Mouse (Mus musculus) embryonic facial prominence, embryonic 14.5 days (tissue): ENCODE data around the gene Ift74. TPM values are rescaled to one million over a fixed set of nuclear protein-coding genes. Genes with fewer than 3 reads are reported as not detected.
"Not testable (repeated sequence)": the region's sequence is repeated elsewhere in the genome, so short reads cannot be mapped to it uniquely, and the experiment has no call there.

ENCODE experiments used
- ATAC-seq: fragments of 200-750 bp; cut with Nextera tagmentation; 2 replicates; pipeline ENCODE4 v1.8.0; 2017; ENCODE audit warnings: low read depth, moderate number of reproducible peaks, moderate TSS enrichment
- DNase-seq: peaks from one replicate; pipeline ENCODE4 v3.0.0-alpha.2; 2015; ENCODE audit warnings: low spot score
- H3K27ac ChIP-seq: fragments of 300-500 bp; sonication (generic); replicated peaks from 2 replicates; pipeline ENCODE4 v1.5.1; 2014; ENCODE audit warnings: low read depth, mild to moderate bottlenecking, low read length, moderate library complexity
- H3K27me3 ChIP-seq: fragments of 300-500 bp; sonication (generic); replicated peaks from 2 replicates; pipeline ENCODE4 v1.6.1; 2014; ENCODE audit warnings: low read length; ENCODE audit not compliant: control insufficient read depth, insufficient read depth
- H3K36me3 ChIP-seq: fragments of 300-500 bp; sonication (generic); 2 replicates; pipeline ENCODE4 v1.6.1; 2014; ENCODE audit warnings: low read length, mixed read lengths; ENCODE audit not compliant: control insufficient read depth, insufficient read depth
- H3K4me1 ChIP-seq: fragments of 300-500 bp; sonication (generic); 2 replicates; pipeline ENCODE4 v1.6.1; 2014; ENCODE audit warnings: antibody characterized with exemption, low read length; ENCODE audit not compliant: control insufficient read depth, insufficient read depth
- H3K4me2 ChIP-seq: fragments of 300-500 bp; sonication (generic); 2 replicates; pipeline ENCODE4 v1.6.1; 2014; ENCODE audit warnings: low read depth, mild to moderate bottlenecking, low read length, moderate library complexity, mixed read lengths
- H3K4me3 ChIP-seq: fragments of 300-500 bp; sonication (generic); 2 replicates; pipeline ENCODE4 v1.5.1; 2014; ENCODE audit warnings: low read depth, mild to moderate bottlenecking, low read length
- H3K9ac ChIP-seq: fragments of 300-500 bp; sonication (generic); 2 replicates; pipeline ENCODE4 v1.6.1; 2014; ENCODE audit warnings: low read depth, mild to moderate bottlenecking, low read length, moderate library complexity, mixed read lengths
- H3K9me3 ChIP-seq: fragments of 300-500 bp; sonication (generic); 2 replicates; pipeline ENCODE4 v1.6.1; 2016; ENCODE audit warnings: low read length; ENCODE audit not compliant: control insufficient read depth
- WGBS: fragments of 180-500 bp; shearing (Covaris S2); extraction: QIAGEN DNeasy Blood & Tissue Kit; methylation state at CpG from one replicate; pipeline ENCODE4 v1.1.7; 2014; 5-methylcytosine and 5-hydroxymethylcytosine counted together
- polyA plus RNA-seq: library from polyadenylated mRNA; unstranded; fragments of >200 nt; fragmentation: Nextera tagmentation; extraction: Ambion mirVana; gene quantifications from 2 replicates; pipeline ENCODE4 v1.2.1, GENCODE M21; 2014

Ift74 gene
- polyA plus RNA-seq, 1 experiment from 2014 or later, result 33.5 TPM

GRCm38 (mm10) chr4:94605591-94605990 lies 8.7 kb upstream of the Ift74 start:
- H3K9me3 ChIP-seq, result no peaks in the 10 kb centered on the region
- no peak for DNase-seq
- no peak overlapping the region for H3K4me3 ChIP-seq
- H3K4me2 ChIP-seq, result no peak overlapping the region
- 90% methylated on average over 2 of the region's 2 CpGs for WGBS
- no peak overlapping the region for H3K27ac ChIP-seq
- H3K9ac ChIP-seq, result no peak overlapping the region
- no peaks in the 10 kb centered on the region for H3K36me3 ChIP-seq
- H3K27me3 ChIP-seq, result no peaks in the 10 kb centered on the region
- ATAC-seq, result no peak
- peaks cover 12% of the 10 kb centered on the region; the same call in 1 of the 2 replicates for H3K4me1 ChIP-seq

GRCm38 (mm10) chr4:94610339-94610738 lies 4.0 kb upstream of the Ift74 start:
- Histone ChIP-seq H3K27ac (no peak overlapping the region), H3K9me3 (no peaks in the 10 kb centered on the region), H3K9ac (no peak overlapping the region), H3K27me3 (no peaks in the 10 kb centered on the region), H3K4me1 (peaks cover 7% of the 10 kb centered on the region; the same call in 1 of the 2 replicates), H3K4me3 (no peak overlapping the region), H3K4me2 (no peak overlapping the region), H3K36me3 (no peaks in the 10 kb centered on the region)
- ATAC-seq (no peak), DNase-seq (no peak)
- 72% methylated on average over 3 of the region's 3 CpGs for WGBS

- DNase-seq, result peak; percentile 24
- ATAC-seq, result peak; percentile 81
- no peaks in the 10 kb centered on the region for H3K36me3 ChIP-seq
- peak overlapping the region; percentile 58 for H3K4me2 ChIP-seq
- peak overlapping the region; percentile 70 for H3K9ac ChIP-seq
- H3K4me1 ChIP-seq, result peaks cover 10% of the 10 kb centered on the region; the same call in 1 of the 2 replicates
- 2% methylated on average over 18 of the region's 18 CpGs for WGBS
- H3K9me3 ChIP-seq, result no peaks in the 10 kb centered on the region
- H3K4me3 ChIP-seq, result peak overlapping the region; percentile 55
- no peaks in the 10 kb centered on the region for H3K27me3 ChIP-seq
- H3K27ac ChIP-seq, result peak overlapping the region; percentile 86
These were observed 326 bp downstream of the Ift74 start for GRCm38 (mm10) chr4:94614627-94615006.

- WGBS, result 63% methylated on average over 2 of the region's 2 CpGs
- no peaks in the 10 kb centered on the region for H3K27me3 ChIP-seq
- H3K4me2 ChIP-seq, result no peak overlapping the region
- peaks cover 16% of the 10 kb centered on the region for H3K36me3 ChIP-seq
- peaks cover 5% of the 10 kb centered on the region; the same call in 1 of the 2 replicates for H3K4me1 ChIP-seq
- no peaks in the 10 kb centered on the region for H3K9me3 ChIP-seq
- DNase-seq (no peak), ATAC-seq (no peak)
- no peak overlapping the region for H3K9ac ChIP-seq
- 0 out of 2 replicates have a peak overlapping the region, but pooled peaks have one; percentile 21 for H3K27ac ChIP-seq
- no peak overlapping the region for H3K4me3 ChIP-seq
These were observed 5.8 kb downstream of the Ift74 start for GRCm38 (mm10) chr4:94620077-94620476.

- Histone ChIP-seq H3K27ac (no peak overlapping the region), H3K4me2 (no peak overlapping the region), H3K9ac (no peak overlapping the region), H3K36me3 (peaks cover 10% of the 10 kb centered on the region; the same call in 1 of the 2 replicates), H3K4me1 (no peaks in the 10 kb centered on the region), H3K4me3 (no peak overlapping the region), H3K27me3 (no peaks in the 10 kb centered on the region), H3K9me3 (no peaks in the 10 kb centered on the region)
- ATAC-seq (no peak), DNase-seq (no peak)
- 94% methylated on average over 2 of the region's 2 CpGs for WGBS
These were observed 28.9 kb downstream of the Ift74 start for GRCm38 (mm10) chr4:94643141-94643540.

- no peak within 1 kb of the TSS for H3K9ac ChIP-seq
- no peaks in the 10 kb centered on the region for H3K9me3 ChIP-seq
- whole genome bisulfite sequencing, result 87% methylated on average over 3 of the region's 3 CpGs
- H3K4me3 ChIP-seq, result no peak within 1 kb of the TSS
- peaks cover 13% of the 10 kb centered on the region; the same call in 1 of the 2 replicates for H3K36me3 ChIP-seq
- ATAC-seq (no peak), DNase-seq (no peak)
- no peak within 1 kb of the TSS for H3K27ac ChIP-seq
- no peaks in the 10 kb centered on the region for H3K4me1 ChIP-seq
- no peak within 1 kb of the TSS for H3K4me2 ChIP-seq
- H3K27me3 ChIP-seq, result no peaks in the 10 kb centered on the region
These were observed 35.6 kb downstream of the Ift74 start, which contains the start of gene Lrrc19 for GRCm38 (mm10) chr4:94649920-94650319. Gene Lrrc19, minus strand, starts transcription at chr4:94650144.

GRCm38 (mm10) chr4:94650426-94651175 lies 36.3 kb downstream of the Ift74 start:
- not testable (repeated sequence) for H3K27ac ChIP-seq, H3K4me1 ChIP-seq, H3K4me2 ChIP-seq, DNase-seq, ATAC-seq, H3K9me3 ChIP-seq, H3K27me3 ChIP-seq, H3K9ac ChIP-seq, H3K4me3 ChIP-seq
- WGBS, result 92% methylated on average over 5 of the region's 5 CpGs
- peaks cover 20% of the 10 kb centered on the region for H3K36me3 ChIP-seq

GRCm38 (mm10) chr4:94669718-94670117 lies 55.4 kb downstream of the Ift74 start:
- H3K27ac ChIP-seq, result no peak overlapping the region
- H3K36me3 ChIP-seq, result 0 out of 2 replicates have a peak, but pooled peaks cover 6% of the 10 kb centered on the region
- H3K4me3 ChIP-seq, result no peak overlapping the region
- no peaks in the 10 kb centered on the region for H3K9me3 ChIP-seq
- no peak overlapping the region for H3K9ac ChIP-seq
- no peak overlapping the region for H3K4me2 ChIP-seq
- H3K27me3 ChIP-seq, result no peaks in the 10 kb centered on the region
- DNase-seq, result peak; percentile 20
- no peaks in the 10 kb centered on the region for H3K4me1 ChIP-seq
- ATAC-seq, result no peak
- 39% methylated on average over 1 of the region's 1 CpGs for WGBS

- H3K9ac ChIP-seq, result no peak overlapping the region
- peaks cover 23% of the 10 kb centered on the region for H3K36me3 ChIP-seq
- H3K4me1 ChIP-seq, result no peaks in the 10 kb centered on the region
- H3K4me2 ChIP-seq, result no peak overlapping the region
- no peak overlapping the region for H3K27ac ChIP-seq
- H3K9me3 ChIP-seq, result no peaks in the 10 kb centered on the region
- DNase-seq, result no peak
- no peak overlapping the region for H3K4me3 ChIP-seq
- no peaks in the 10 kb centered on the region for H3K27me3 ChIP-seq
- no peak for ATAC-seq
- 93% methylated on average over 2 of the region's 2 CpGs for WGBS
These were observed 66.4 kb downstream of the Ift74 start for GRCm38 (mm10) chr4:94680662-94681061.
